Mouse (Mus musculus): ENCODE results near the gene Gm21985.

- TF ChIP-seq CTCF (IDR thresholded peaks at IDR 0.05; ENCODE audit: insufficient read depth, low read length) (no peak), POLR2A (IDR thresholded peaks at IDR 0.05; ENCODE audit: borderline replicate concordance, extremely low read depth, low read depth, low read length) (no peak)
These were observed 33.5 kb upstream of the Gm21985 start for GRCm38 (mm10) chr2:112232623-112233022.
